Mouse (Mus musculus) layer of hippocampus, postnatal 10 days (tissue): ENCODE results near the gene Ubl4a. TPM values are rescaled to one million over a fixed set of nuclear protein-coding genes. Genes with fewer than 3 reads are reported as not detected.
"Not testable (repeated sequence)": the region's sequence is repeated elsewhere in the genome, so short reads cannot be mapped to it uniquely, and the experiment has no call there.

ENCODE experiments used
- DNase-seq, 2 experiments: peaks; one replicate each; pipeline ENCODE4 v3.0.0; 2021; ENCODE audit warnings: low spot score in 2 of 2
- long read RNA-seq: library from polyadenylated mRNA; stranded (forward); transcript quantifications from one replicate; pipeline ENCODE4 v2.0.0, GENCODE M21; 2023
- total RNA-seq, 2 experiments: library from RNA; stranded (reverse); gene quantifications; 2 replicates each; pipeline ENCODE4 v1.2.3; 2021

The Ubl4a gene
- total RNA-seq = 10 to 100 TPM; 51.9 to 54.7 TPM
- long read RNA-seq, transcript Ubl4a-203 (3 exons, 2,220 nt) = minor isoform, 23 of 121 reads
- long read RNA-seq, transcript Ubl4a-206 (4 exons, 2,442 nt) = major isoform, 80 of 121 reads
- long read RNA-seq, partial matches to known transcripts = 4 of 121 reads
- long read RNA-seq, other reads (novel, unspliced or antisense) = 13 of 121 reads

DNA sequence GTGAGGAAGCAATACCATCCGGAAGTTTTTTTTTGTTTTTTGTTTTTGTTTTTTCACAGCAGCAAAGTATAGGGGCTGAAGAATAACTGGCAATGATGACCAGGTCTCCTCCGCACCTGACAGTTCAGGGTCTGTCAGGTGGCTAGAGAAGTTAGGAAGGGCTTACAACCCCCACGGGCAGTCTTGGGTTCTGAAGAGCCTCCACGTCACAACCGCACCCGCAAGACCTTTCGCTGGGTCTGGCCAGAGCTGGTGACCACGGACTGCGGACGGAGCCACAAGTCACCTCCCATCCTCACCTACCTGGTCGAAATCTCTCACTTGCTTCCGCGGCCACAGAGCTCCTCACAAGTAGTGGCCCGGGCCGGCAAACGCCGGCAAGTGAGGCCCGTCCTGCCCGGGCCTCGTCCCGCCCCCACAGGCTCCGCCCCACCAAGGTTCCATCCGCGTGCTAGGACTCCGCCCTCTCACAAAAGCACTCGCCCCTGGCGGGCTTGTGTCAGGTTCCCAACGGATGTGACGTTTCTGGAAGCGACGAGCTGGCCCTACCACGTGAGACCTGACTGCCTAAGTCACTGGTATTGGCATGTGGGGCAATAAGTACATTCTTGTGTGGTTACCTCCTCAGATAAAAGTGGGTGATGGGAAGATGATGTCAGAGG is at the start of gene Ubl4a, which contains the start of gene Slc10a3:
Gene Ubl4a (minus strand): TSS at position 331 of the 662 bp plus-strand sequence.
Gene Slc10a3 (minus strand): TSS at position 462 of the 662 bp plus-strand sequence.
- DNase-seq = peak; percentile 66 to 80

DNA sequence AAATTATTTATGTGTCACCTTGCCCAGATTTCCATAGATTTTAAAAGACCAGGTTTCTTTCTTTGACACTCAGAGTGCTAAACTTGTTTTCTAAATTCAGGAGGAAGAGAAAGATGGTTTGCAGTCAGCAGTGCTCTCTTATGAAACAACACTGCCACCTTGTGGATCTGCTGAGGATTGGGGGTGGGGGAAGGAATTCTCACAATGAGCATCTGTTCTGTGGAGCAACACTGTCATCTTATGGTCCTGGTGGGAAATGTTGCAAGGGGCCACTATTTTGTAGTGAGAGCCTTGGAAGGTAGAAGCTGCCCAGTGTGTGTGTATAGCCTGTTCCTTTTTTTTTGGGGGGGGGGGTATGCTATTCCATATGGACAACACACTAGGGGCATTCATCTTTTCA is 40.4 kb upstream of the Ubl4a start:
- peak; percentile 67 to 75 for DNase-seq

DNA sequence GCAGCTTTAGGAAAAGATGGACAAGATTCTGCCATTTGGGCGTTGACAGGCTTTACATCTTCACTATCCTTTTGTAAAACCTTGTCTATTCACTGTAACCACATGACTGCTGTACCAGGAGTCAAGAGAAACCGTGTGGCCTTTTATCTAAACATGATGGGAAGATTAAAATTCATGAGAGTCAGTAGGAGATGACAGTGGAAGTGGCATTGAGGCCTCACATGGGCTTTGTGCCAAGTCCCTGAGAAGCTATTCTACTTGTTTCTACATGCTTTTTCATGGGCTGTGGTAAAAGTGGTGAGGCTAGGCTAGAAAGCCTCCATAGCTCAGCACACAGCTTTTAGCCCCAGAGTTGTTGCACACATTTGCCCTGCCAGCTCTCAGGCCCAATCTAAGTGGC is 35.3 kb upstream of the Ubl4a start:
- no peak for DNase-seq

DNA sequence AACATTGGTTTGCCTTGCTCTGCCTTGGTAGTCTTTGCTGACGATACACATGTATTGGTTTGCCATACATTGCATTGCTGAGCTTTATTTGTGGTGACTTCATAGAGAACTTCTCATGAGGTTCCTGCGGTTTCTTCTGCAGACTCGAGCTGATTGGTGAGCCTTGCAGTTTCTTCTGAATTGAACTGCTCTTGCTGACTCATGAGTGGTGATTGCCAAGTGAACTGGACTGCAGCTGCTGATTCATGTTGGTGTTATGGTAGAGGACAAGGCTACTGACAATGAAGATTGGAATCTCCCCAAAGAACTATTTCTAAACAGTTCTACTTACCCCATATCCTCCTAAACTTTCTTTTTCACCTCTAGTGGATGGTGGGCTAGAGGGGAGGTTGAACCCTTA is 27.1 kb upstream of the Ubl4a start:
- no peak for DNase-seq

DNA sequence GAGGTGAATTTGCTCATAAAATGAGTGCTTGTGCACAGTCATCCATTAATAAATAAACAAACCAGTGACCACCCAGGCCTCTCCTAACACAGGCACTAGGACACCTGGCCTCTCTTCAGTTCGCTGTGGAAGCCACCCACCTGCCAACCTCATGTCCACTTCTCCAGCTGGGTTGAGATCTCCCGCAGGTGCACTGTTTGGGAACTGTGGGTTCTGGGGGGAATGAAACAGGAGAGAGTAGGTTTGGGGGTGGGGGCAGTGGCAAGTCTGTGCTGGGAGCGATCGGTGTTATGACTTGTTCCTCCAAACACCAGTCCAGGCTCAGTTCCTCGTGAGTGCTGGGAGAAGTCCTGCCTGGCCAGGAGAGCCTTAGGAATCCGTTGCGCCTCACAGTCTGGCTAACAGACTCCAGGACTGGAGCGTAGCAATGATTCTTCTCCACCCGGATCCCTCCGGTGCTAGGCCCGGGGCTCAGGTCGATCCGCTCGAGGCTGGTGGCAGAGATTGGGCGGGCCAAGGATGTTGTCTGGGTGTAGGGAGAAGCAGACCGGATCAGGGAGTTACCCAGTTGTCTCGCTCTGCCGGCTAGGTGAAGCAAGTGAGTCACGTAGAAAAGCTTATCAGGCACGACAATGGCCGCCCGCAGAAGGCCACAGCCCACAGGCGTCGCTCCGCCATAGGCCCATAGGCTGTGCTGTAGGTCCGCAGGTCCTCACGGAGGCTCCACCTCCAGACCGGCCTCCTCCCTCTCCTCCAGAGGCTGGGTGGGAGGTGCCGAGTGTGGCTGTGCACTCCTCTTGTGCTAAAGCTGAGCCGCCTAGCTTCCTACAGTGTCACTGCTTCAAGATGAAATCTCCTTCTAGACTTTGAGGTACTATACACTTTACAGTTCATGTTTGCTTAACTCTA is 19.8 kb upstream of the Ubl4a start, which contains the start of the genes Fam3a and Ikbkg:
Gene Fam3a (minus strand): TSS at position 738 of the 909 bp plus-strand sequence.
Gene Ikbkg (plus strand): TSS at position 756 of the 909 bp plus-strand sequence.
- peak; percentile 60 to 71 for DNase-seq

DNA sequence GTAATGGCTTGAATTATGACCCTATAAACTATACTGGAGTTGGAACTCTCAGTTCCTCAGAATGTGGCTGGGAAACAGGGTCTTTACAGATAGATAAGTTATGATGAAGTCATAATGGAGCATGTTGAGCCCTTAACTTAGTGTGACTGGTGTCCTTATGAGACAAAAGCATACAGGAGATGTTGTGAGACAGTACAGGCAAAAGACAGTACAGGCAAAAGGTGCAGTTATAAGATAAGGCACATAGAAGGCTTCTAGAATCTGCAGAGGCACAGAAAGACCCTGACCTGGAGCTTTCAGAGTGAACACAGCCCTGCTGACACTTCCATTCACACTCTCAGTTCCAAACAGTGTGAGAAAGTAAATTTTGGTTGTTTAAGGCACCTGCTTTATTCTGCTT is 15.1 kb upstream of the Ubl4a start:
- no peak for DNase-seq

DNA sequence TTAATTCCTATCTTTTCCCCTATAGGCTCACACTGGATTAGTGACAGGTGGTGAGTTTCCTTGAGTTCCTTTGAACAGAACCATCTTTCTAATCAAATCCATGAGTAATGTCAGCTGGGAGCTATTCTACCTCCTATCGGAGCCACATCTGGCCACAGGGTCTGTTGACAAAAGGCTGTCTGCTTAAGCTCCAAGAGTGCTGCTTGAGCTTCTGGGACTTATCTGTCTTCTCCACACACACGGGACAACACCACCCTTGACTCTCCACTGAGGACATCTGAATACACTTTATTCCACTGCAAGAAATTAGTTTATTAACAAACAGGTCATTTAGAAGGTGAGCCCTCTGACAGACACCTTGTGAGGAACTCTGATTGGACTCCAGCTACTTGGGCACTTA is 11.4 kb upstream of the Ubl4a start:
- no peak for DNase-seq

DNA sequence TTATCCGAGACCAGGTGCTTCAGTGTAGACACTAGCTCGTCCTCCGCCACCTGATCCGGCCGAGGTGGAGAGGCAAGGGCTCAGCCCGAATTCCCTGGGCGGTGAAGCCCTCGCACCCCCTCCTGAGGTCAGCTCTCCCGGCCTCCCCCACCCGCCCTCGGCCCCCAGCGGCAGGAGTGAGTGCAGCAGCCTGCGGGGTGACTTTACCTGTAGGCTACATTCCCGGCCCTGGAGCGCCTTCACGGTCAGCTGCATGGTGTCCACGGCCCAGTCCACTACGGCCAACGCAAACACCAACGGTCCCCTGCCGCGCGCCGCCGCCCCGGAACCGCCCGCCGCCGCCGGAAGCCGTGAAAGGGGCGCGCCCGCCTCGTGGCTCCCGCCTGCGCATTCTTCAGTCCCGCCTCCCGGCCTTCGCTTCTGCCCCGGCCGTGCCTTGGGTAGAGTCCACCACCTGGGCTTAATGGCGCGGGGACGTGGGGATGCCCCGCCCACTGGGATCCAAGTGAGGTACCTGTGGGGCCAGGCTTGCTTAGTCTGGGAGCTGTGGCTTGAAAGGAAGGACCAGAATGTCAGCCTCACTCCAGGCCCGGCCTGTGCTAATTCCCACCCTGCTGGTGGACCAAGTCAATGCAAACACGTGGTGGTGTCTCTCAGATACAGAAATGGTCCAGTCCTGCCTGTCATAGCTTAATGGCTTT is 4.7 kb downstream of the Ubl4a start:
- DNase-seq = peak; percentile 60 to 71

DNA sequence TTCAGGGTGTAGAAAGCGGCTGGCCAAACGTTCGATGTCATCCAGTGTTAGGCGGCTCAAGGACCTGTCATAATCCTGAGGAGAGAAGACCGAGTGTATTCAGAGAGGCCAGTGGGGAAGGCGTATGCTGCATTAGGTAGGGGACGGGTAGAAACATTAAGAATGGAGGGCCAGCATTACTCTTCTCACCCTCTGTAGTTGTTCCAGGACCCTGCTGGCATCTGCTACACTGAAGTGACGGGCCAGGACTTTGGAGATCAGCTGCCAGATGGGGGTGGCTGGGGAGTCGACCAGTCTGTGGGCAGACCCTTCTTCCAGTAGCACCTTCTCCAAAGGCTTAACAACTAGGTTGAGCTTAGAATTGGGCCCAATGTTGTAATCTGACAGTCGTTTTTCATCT is 5.5 kb downstream of the Ubl4a start:
- DNase-seq = no peak

DNA sequence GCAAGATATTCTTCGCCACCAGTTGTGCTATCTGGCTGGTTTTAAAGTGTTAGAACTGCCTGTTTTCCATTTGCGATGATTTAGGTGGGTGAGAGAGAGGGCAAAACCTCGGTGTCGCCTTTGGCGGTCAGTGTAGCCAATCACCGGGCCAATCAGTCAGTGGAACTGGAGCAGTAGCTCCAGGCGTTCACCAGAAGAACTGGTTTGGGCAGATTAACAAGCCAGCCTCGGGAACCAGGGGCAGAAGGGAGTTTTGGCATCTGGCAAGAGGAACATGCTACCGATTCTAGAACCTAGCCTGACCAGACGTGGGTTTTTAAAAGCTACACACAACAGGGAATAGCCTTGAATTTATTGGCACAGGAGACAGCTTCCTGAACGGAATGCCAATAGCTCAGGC is 13.8 kb downstream of the Ubl4a start:
- no peak for DNase-seq

DNA sequence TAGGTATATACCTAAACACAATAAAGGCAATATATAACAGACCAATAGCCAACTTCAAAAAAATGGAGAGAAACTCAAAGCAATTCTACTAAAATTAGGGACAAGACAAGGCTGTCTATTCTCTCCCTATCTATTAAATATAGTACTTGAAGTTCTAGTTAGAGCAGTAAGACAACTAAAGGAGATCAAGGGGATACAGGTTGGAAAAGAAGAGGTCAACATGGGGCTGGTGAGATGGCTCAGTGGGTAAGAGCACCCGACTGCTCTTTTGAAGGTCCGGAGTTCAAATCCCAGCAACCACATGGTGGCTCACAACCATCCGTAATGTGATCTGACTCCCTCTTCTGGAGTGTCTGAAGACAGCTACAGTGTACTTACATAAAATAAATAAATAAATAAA is 15.9 kb downstream of the Ubl4a start:
- not testable (repeated sequence) for DNase-seq

DNA sequence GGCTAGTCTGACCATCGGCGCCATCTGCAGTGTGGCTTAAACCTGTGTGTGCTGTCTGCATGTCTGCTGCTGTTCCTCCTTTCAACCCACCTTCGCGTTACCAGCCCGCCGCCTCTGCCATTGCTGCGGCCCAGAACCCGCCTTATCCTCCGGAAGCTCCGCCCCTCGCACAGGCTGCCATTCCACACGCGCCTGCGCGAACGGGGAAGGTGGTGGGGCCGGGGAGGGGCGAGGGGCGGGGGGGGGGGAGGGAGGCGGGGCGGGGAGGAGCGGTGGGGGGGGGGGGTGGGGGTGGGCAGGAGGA is 19.6 kb downstream of the Ubl4a start, which contains the start of gene Lage3:
Gene Lage3 (minus strand): TSS at position 152 of the 304 bp plus-strand sequence.
- peak; percentile 72 to 82 for DNase-seq

DNA sequence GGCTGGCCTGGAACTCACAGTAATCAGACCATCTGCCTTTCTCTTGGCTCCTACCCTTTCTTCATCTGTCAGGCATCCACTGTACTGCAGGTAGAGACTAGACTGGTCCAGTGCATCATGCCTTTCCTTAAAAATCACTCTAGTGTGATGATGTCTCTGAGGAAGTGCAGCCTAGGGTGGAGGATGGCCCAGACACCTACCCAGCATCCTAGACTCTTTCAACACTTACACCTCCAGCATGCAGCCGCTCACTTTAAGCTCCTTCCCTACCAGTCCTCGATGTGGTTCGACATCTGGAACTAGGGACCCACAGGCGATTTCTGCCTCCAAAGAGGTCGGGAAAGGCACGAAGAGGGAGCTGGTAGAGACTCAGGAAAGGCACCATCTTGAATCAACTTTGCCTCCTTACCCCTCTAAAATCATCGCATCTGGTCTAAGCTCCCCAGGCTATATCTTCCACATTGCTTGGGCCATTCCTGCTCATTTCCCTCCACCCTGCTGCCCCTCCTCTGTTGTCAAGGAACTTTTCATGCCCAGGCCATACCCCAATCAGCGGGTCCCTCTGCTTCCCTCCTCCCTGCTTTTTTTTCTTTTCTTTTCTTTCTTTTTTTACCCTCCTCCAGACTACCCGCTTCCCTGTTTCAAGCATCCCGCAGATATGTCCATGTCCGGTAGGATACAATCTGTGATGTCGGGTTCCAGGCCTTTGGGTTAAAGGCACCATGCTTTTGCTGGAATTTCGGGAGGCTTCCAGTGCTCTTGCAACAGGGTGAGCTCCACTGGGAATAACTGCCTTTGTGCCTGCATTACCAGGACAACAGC is 20.2 kb downstream of the Ubl4a start:
- DNase-seq = no peak

DNA sequence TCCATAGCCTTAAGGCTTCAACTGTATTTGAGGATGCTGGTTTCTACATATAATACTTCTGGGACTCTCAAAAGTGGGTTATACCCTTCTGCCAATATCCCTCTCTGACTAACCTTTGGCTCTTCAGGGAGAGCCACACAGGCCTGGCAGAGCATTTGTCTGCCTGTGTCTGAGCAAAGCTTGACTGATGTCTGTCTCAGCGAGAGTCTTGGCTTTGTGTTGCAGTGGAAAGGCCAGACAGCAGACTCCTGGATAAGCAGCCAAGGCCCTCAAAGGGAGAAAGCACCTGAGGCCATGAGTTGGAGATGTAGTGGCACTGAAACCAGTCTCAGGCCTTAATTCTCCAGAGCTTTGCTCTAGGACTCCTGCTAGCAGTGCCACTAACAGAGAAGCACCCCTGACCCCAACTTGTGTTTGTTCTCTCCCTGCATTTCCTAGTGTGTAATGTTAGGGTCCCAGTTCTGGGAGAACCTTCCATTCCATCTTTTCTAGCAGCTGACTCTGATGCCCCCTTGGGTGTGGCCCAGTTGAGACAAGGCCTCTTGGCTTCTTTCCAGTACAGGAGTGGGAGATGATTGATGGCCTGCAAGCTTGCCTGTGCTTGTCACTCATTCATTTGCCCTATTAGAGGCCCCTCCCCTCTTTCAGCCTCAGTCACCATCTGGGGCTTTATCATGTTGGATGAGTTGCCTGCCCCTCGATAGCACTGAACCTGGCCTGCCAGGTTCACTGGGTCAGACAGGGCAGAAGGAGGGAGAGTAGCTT is 42.7 kb downstream of the Ubl4a start:
- DNase-seq = no peak

DNA sequence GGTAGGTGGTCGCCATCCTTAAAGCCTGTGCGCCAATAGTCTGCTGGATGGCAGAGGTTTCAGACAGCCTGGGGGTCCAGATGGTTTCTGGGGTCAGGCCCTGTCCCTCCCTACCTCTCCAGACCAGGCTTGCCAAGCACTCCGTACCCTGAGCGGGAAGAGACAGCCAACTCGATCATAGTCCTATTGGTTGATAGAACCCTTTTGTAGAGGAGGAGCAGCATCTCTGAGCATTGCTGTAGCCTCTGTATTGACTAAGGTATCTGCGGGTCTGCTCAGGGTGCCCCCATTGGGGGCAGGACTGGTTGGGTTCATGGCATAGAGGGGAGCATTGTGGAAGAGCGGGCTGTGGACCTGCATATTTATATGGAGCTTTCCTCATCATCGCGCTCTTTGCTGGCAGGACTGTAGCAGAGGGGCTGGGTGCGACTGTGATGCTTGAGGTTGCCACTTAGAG is 43.8 kb downstream of the Ubl4a start:
- no peak for DNase-seq

DNA sequence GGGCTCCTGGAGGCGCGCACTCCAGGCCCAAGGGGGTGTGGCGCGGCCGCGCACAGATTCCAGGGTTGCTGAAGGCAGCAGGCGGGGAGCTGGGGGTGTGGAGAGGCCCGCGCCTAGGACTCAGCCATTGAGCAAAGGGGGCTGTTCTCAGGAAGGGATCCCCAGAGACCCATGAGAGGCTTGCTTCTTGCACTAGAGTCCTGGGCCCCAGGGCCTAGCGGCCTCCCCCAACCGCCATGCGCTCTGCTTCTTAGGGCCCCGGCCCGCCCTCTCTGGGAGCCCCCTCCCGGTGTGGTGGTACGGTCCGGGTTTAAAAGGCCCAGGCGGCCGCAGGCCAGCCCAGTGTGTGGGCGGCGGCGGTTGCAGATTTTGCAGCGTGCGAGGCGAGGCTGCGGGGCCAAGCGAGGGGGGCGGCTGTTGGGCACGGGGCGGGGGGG is 44.3 kb downstream of the Ubl4a start, which contains the start of gene Plxna3:
Gene Plxna3 (plus strand): TSS at position 342 of the 437 bp plus-strand sequence.
- DNase-seq = peak; percentile 62 to 77
